In the genomic region with DNA sequence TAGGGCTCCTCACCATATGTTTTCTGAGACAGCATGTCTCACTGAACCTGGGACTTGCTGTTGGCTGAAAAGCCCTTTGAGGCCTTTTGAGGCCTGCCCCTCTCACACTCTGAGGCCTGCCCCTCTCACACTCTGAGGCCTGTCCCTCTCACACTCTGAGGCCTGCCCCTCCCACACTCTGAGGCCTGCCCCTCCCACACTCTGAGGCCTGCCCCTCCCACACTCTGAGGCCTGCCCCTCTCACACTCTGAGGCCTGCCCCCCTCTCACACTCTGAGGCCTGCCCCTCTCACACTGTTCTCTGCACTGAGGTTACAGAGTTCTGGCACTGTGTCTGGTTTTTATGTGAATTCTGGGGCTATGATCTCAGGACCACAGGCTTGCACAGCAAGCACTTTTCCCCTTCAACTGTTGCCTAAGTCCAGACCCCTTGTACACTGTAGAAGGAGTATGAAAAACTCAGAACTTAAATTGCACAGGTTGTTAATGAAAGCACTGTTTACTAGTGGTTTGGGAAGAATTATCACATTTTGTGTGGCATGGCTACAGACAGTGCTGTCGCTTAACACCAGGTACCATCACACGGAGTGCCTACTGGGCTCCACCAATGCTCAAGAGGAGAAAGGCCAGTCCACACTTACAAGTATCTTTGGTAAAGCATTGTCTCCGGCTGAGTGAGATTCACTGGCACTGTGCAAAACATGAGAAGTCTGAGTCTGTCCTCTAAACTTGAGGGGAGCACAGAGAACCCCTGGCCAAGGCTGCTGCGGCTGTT, we compare ENCODE assay signal across 11 mouse cellular contexts. TPM values are rescaled to one million over a fixed set of nuclear protein-coding genes. Genes with fewer than 3 reads are reported as not detected.
DNase-seq lines count a peak whose midpoint lies in the region; ATAC-seq lines count a peak whose summit lies in the region.
"Had no signal": no experiment of that assay in that cellular context is flagged by ENCODE, and none has a peak within 500 bp of the region (broad histone marks: within the 10 kb centered on the region; RNA-seq: fewer than 3 reads in every experiment).

No protein-coding gene starts in this region.

- peak; percentile 83 for ATAC-seq in kidney, embryonic 15.5 days (replicated peaks; ENCODE audit: low FRiP score)
- no peak for ATAC-seq in embryonic facial prominence, embryonic 12.5 days (ENCODE audit: insufficient number of reproducible peaks, insufficient read depth, low FRiP score, low TSS enrichment)
- ATAC-seq in liver, embryonic 11.5 days (replicated peaks; ENCODE audit: low FRiP score), result peak; percentile 31

- no peaks in the 10 kb centered on the region for H3K27me3 ChIP-seq in kidney, embryonic 15.5 days
- H3K27me3 ChIP-seq in embryonic facial prominence, embryonic 12.5 days, result no peaks in the 10 kb centered on the region
- H3K27me3 ChIP-seq in liver, embryonic 11.5 days (replicated peaks; ENCODE audit: control insufficient read depth, insufficient read depth, low read length), result no peaks in the 10 kb centered on the region
- H3K27me3 ChIP-seq: hindbrain, embryonic 15.5 days; liver, embryonic 15.5 days had no signal

- no peaks in the 10 kb centered on the region for H3K36me3 ChIP-seq in kidney, embryonic 15.5 days
- no peaks in the 10 kb centered on the region for H3K36me3 ChIP-seq in embryonic facial prominence, embryonic 12.5 days
- H3K36me3 ChIP-seq in liver, embryonic 11.5 days (ENCODE audit: control insufficient read depth, insufficient read depth, low read length), result no peaks in the 10 kb centered on the region
- H3K36me3 ChIP-seq: hindbrain, embryonic 15.5 days; liver, embryonic 15.5 days had no signal

- H3K4me3 ChIP-seq in kidney, embryonic 15.5 days (replicated peaks), result no peak overlapping the region
- no peak overlapping the region for H3K4me3 ChIP-seq in embryonic facial prominence, embryonic 12.5 days
- no peak overlapping the region for H3K4me3 ChIP-seq in liver, embryonic 11.5 days (ENCODE audit: low read depth, low read length)
- H3K4me3 ChIP-seq: hindbrain, embryonic 15.5 days; liver, embryonic 15.5 days had no signal

- intact Hi-C loops in left cerebral cortex, postnatal 10 days (cut with DNase I), result no loop called here

- H3K9ac ChIP-seq in kidney, embryonic 15.5 days, result no peak overlapping the region
- H3K9ac ChIP-seq in embryonic facial prominence, embryonic 12.5 days, result no peak overlapping the region
- no peak overlapping the region for H3K9ac ChIP-seq in liver, embryonic 11.5 days (ENCODE audit: low read depth, low read length)
- H3K9ac ChIP-seq: hindbrain, embryonic 15.5 days; liver, embryonic 15.5 days had no signal

- no peak overlapping the region for H3K4me2 ChIP-seq in kidney, embryonic 15.5 days
- no peak overlapping the region for H3K4me2 ChIP-seq in embryonic facial prominence, embryonic 12.5 days (replicated peaks)
- H3K4me2 ChIP-seq in liver, embryonic 11.5 days, result no peak overlapping the region
- H3K4me2 ChIP-seq: hindbrain, embryonic 15.5 days; liver, embryonic 15.5 days had no signal

- H3K27ac ChIP-seq in kidney, embryonic 15.5 days, result no peak overlapping the region
- peak overlapping the region; percentile 41; the same call in 1 of the 2 replicates for H3K27ac ChIP-seq in embryonic facial prominence, embryonic 12.5 days
- H3K27ac ChIP-seq in liver, embryonic 11.5 days (ENCODE audit: low read depth, low read length), result no peak overlapping the region
- H3K27ac ChIP-seq: hindbrain, embryonic 15.5 days; liver, embryonic 15.5 days had no signal

- no peaks in the 10 kb centered on the region for H3K4me1 ChIP-seq in kidney, embryonic 15.5 days
- H3K4me1 ChIP-seq in embryonic facial prominence, embryonic 12.5 days, result peaks cover 4% of the 10 kb centered on the region; the same call in 1 of the 2 replicates
- no peaks in the 10 kb centered on the region; the same call in 1 of the 2 replicates for H3K4me1 ChIP-seq in liver, embryonic 11.5 days (replicated peaks; ENCODE audit: control insufficient read depth, insufficient read depth, low read length)
- H3K4me1 ChIP-seq: hindbrain, embryonic 15.5 days; liver, embryonic 15.5 days had no signal

- DNase-seq in kidney, postnatal 25 days, result no peak
- DNase-seq in ES-CJ7 (ENCODE audit: low read depth, low spot score), result peak; percentile 24
- no peak for DNase-seq in liver, embryonic 11.5 days (ENCODE audit: low spot score)
- DNase-seq in cerebellum, postnatal 14 days, result no peak
- DNase-seq in Muller cell, postnatal 12 days (ENCODE audit: inconsistent ontology term), result no peak
- DNase-seq in left cerebral cortex, postnatal 10 days (ENCODE audit: extremely low spot score in 1 of 2, low spot score in 2 of 2), result no peak

- H3K9me3 ChIP-seq in kidney, embryonic 15.5 days (replicated peaks), result no peaks in the 10 kb centered on the region
- H3K9me3 ChIP-seq in embryonic facial prominence, embryonic 12.5 days, result no peaks in the 10 kb centered on the region
- H3K9me3 ChIP-seq in liver, embryonic 11.5 days (ENCODE audit: control insufficient read depth, low read length), result no peaks in the 10 kb centered on the region
- H3K9me3 ChIP-seq: hindbrain, embryonic 15.5 days; liver, embryonic 15.5 days had no signal

- WGBS in kidney, embryonic 15.5 days, result 73% methylated on average over 4 of the region's 4 CpGs
- WGBS in embryonic facial prominence, embryonic 12.5 days, result 79% methylated on average over 4 of the region's 4 CpGs
- 78% methylated on average over 4 of the region's 4 CpGs for WGBS in liver, embryonic 11.5 days

RNA-seq across cellular contexts. Expression of a gene that starts 41.4 kb away (rescaled TPM):
- 15.3 and 17.9 TPM in 2 replicates for polyA plus RNA-seq in kidney, embryonic 15.5 days (2015; fragmentation: Nextera tagmentation; extraction: Ambion mirVana)
- 21.0 and 23.9 TPM in 2 replicates for polyA plus RNA-seq in embryonic facial prominence, embryonic 12.5 days (2016; fragmentation: Nextera tagmentation; extraction: Ambion mirVana)
- 5.4 and 7.2 TPM in 2 replicates for polyA plus RNA-seq in liver, embryonic 11.5 days (2014; fragmentation: Nextera tagmentation; extraction: Ambion mirVana)
- total RNA-seq in left cerebral cortex, postnatal 10 days (2021), result 10 to 100 TPM; 16.1 to 19.8 TPM
- total RNA-seq: MEL had no signal
